Mouse (Mus musculus): Measurements from ENCODE around the gene Scarb2. TPM values are rescaled to one million over a fixed set of nuclear protein-coding genes. Genes with fewer than 3 reads are reported as not detected.
"Not testable (repeated sequence)": the region's sequence is repeated elsewhere in the genome, so short reads cannot be mapped to it uniquely, and the experiment has no call there.

Scarb2 gene
- polyA plus RNA-seq, 1 experiment from 2014 or later: 9.1 TPM

DNA sequence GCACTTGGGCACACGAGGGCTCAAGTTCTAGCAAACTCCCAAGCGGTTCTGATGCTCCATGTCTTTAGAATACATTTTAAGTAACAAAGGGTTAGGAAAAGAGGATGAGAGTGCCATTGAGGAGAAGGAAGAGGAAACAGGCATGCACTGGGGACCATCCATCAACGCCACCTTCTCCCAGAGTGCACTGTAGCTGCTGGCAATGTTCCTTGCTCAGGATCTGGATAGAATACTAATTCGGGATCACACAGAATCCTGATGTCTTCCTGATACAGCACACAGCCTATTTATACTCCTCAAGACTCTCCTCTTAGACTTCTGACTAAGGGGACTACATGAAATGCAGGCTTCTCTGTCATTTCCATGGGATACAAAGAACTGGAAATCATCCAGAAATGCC is 33.1 kb upstream of the Scarb2 start:
- H3K36me3 ChIP-seq (ENCODE audit: insufficient read depth, low read length): no peaks in the 10 kb centered on the region
- H3K4me2 ChIP-seq (ENCODE audit: low read length): no peak overlapping the region
- no peak for TF ChIP-seq CTCF (IDR thresholded peaks at IDR 0.05; ENCODE audit: low read depth)
- no peak overlapping the region for H3K27ac ChIP-seq
- no peaks in the 10 kb centered on the region for H3K4me1 ChIP-seq (replicated peaks; ENCODE audit: insufficient read depth, low read length)
- no peaks in the 10 kb centered on the region for H3K9me3 ChIP-seq (replicated peaks; ENCODE audit: low read length)
- ATAC-seq (replicated peaks; ENCODE audit: low FRiP score, low read depth): no peak
- WGBS: 63% methylated on average over 4 of the region's 4 CpGs
- no peak overlapping the region for H3K9ac ChIP-seq (ENCODE audit: low read depth, low read length)
- DNase-seq (ENCODE audit: low spot score): no peak
- H3K4me3 ChIP-seq (replicated peaks; ENCODE audit: low read depth, low read length): no peak overlapping the region
- no peaks in the 10 kb centered on the region for H3K27me3 ChIP-seq (ENCODE audit: insufficient read depth, low read length)

DNA sequence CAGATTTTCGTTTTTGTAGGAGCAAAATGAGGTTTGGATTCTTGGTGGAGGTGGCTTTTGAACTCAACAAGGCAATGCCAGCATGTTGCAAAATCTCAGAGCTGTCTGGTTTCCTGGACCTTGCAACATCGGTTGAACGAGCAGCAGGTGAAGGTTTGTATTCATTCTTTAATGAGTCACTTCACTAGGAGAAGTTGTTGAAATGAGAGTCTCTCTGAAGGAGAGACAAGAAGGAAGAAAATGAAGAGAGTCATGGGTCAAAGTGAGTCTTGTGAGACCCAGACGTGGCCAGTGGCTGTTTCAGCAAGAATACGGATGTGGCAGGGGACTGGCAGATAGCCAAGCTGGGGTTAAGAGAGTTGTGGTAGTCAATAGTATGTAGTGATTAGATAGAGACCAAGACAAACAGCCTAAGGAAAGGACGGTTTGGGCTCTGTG is 18.2 kb upstream of the Scarb2 start:
- 49% methylated on average over 6 of the region's 6 CpGs for WGBS
- ATAC-seq (replicated peaks; ENCODE audit: low FRiP score, low read depth): no peak
- peak; percentile 3 for DNase-seq (ENCODE audit: low spot score)

DNA sequence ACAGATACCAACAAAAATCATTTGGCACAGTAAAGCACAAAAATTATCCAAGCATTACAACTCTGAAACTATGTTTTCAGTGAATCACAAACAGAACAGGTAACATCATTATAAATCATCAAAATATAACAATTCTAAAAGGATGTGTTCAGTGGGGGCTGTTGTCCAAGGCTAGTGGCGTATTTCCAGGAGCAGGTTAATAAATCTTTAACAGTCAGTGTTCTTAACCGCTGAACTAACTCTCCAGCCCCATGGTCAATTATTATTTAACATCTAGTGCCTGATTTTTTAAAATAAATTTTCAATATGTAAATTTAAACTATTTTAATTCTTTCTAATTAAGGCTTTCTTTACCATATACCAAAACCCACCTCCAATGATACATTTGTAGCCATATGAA is 14.5 kb upstream of the Scarb2 start:
- H3K9me3 ChIP-seq (replicated peaks; ENCODE audit: low read length); H3K4me3 ChIP-seq (replicated peaks; ENCODE audit: low read depth, low read length); DNase-seq (ENCODE audit: low spot score); H3K27ac ChIP-seq; H3K9ac ChIP-seq (ENCODE audit: low read depth, low read length); H3K36me3 ChIP-seq (ENCODE audit: insufficient read depth, low read length); H3K4me1 ChIP-seq (replicated peaks; ENCODE audit: insufficient read depth, low read length); H3K27me3 ChIP-seq (ENCODE audit: insufficient read depth, low read length); ATAC-seq (replicated peaks; ENCODE audit: low FRiP score, low read depth); H3K4me2 ChIP-seq (ENCODE audit: low read length): not testable (repeated sequence)
- 35% methylated on average over 2 of the region's 2 CpGs for WGBS

More for the DNA sequence above, 18.2 kb upstream of the Scarb2 start:
- no peak for TF ChIP-seq CTCF (IDR thresholded peaks at IDR 0.05; ENCODE audit: low read depth)
- no peak overlapping the region for H3K9ac ChIP-seq (ENCODE audit: low read depth, low read length)
- H3K4me3 ChIP-seq (replicated peaks; ENCODE audit: low read depth, low read length): no peak overlapping the region
- H3K27me3 ChIP-seq (ENCODE audit: insufficient read depth, low read length): no peaks in the 10 kb centered on the region
- H3K36me3 ChIP-seq (ENCODE audit: insufficient read depth, low read length): no peaks in the 10 kb centered on the region
- H3K4me1 ChIP-seq (replicated peaks; ENCODE audit: insufficient read depth, low read length): no peaks in the 10 kb centered on the region
- H3K27ac ChIP-seq: no peak overlapping the region
- H3K9me3 ChIP-seq (replicated peaks; ENCODE audit: low read length): no peaks in the 10 kb centered on the region
- H3K4me2 ChIP-seq (ENCODE audit: low read length): no peak overlapping the region

DNA sequence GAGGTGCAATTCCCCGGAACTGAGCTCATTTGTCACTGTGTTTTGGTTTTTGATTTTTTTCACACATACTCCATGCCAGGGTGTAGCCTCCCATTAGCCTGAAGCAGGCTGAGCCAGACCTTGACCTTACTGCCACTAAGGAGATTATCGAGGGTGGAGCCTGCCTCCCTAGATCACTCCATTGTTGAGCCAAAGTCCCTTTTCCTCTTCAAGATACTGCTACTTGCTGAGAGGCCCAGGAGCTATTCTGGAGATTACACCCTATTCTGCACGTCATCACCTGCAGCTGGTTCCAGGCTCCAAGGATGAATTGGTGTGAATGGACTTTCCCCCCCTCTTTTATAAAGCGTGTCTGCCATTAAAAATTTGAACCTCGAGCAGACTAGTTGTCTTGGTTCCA is 5.4 kb upstream of the Scarb2 start:
- Histone ChIP-seq H3K9ac (ENCODE audit: low read depth, low read length) (no peak overlapping the region), H3K36me3 (ENCODE audit: insufficient read depth, low read length) (no peaks in the 10 kb centered on the region), H3K4me3 (replicated peaks; ENCODE audit: low read depth, low read length) (no peak overlapping the region), H3K9me3 (replicated peaks; ENCODE audit: low read length) (no peaks in the 10 kb centered on the region), H3K4me2 (ENCODE audit: low read length) (no peak overlapping the region), H3K4me1 (replicated peaks; ENCODE audit: insufficient read depth, low read length) (no peaks in the 10 kb centered on the region), H3K27ac (no peak overlapping the region), H3K27me3 (ENCODE audit: insufficient read depth, low read length) (no peaks in the 10 kb centered on the region)
- ATAC-seq (replicated peaks; ENCODE audit: low FRiP score, low read depth): no peak
- no peak for DNase-seq (ENCODE audit: low spot score)
- 95% methylated on average over 5 of the region's 5 CpGs for WGBS
- TF ChIP-seq CTCF (IDR thresholded peaks at IDR 0.05; ENCODE audit: low read depth): no peak

DNA sequence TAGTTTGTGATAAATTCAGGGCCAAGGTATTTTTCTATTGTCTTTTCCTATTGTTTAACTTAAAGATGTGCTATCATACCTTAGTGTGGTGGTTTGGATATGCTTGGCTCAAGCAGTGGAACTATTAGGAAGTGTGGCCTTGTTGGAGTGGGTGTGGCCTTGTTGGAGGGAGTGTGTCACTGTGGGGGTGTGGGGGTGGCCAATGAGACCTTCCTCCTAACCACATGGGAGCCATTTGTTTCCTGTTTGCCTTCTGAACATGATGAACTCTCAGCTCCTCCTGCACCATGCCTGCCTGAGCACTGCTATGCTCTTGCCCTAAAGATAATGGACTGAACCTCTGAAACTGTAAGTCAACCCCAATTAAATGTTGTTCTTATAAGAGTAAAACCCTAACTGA is 4.6 kb upstream of the Scarb2 start:
- no peak for TF ChIP-seq CTCF (IDR thresholded peaks at IDR 0.05; ENCODE audit: low read depth)
- H3K4me1 ChIP-seq (replicated peaks; ENCODE audit: insufficient read depth, low read length): no peaks in the 10 kb centered on the region
- no peak for ATAC-seq (replicated peaks; ENCODE audit: low FRiP score, low read depth)
- no peak overlapping the region for H3K27ac ChIP-seq
- H3K9me3 ChIP-seq (replicated peaks; ENCODE audit: low read length): no peaks in the 10 kb centered on the region
- no peaks in the 10 kb centered on the region for H3K36me3 ChIP-seq (ENCODE audit: insufficient read depth, low read length)
- DNase-seq (ENCODE audit: low spot score): no peak
- H3K4me2 ChIP-seq (ENCODE audit: low read length): no peak overlapping the region
- no peaks in the 10 kb centered on the region for H3K27me3 ChIP-seq (ENCODE audit: insufficient read depth, low read length)
- no peak overlapping the region for H3K4me3 ChIP-seq (replicated peaks; ENCODE audit: low read depth, low read length)
- H3K9ac ChIP-seq (ENCODE audit: low read depth, low read length): no peak overlapping the region

DNA sequence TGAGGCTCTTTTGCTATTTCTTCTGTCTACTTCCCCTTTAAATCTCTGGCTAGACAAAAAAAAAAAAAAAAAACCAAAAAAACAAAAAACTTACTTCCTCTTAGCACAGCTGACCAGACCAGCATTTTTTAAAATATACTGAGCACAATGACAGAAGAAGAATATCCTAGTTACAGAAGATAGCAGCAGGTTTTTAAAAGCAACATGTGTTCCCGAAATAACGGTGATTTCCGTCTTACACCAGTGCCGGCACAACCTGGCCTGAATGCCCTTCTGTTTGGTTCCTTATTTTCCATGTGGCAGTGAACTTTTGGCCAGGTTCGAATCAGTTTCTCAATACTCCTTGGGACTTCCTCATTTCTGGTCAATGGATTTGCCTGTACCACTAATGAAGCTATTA is 2.2 kb upstream of the Scarb2 start:
- Histone ChIP-seq H3K27me3 (ENCODE audit: insufficient read depth, low read length) (no peaks in the 10 kb centered on the region), H3K4me2 (ENCODE audit: low read length) (no peak overlapping the region), H3K4me1 (replicated peaks; ENCODE audit: insufficient read depth, low read length) (0 out of 2 replicates have a peak, but pooled peaks cover 8% of the 10 kb centered on the region), H3K36me3 (ENCODE audit: insufficient read depth, low read length) (no peaks in the 10 kb centered on the region), H3K9me3 (replicated peaks; ENCODE audit: low read length) (no peaks in the 10 kb centered on the region), H3K27ac (no peak overlapping the region), H3K9ac (ENCODE audit: low read depth, low read length) (no peak overlapping the region), H3K4me3 (replicated peaks; ENCODE audit: low read depth, low read length) (no peak overlapping the region)
- ATAC-seq (replicated peaks; ENCODE audit: low FRiP score, low read depth) (no peak), DNase-seq (ENCODE audit: low spot score) (no peak)
- 88% methylated on average over 5 of the region's 5 CpGs for WGBS
- no peak for TF ChIP-seq CTCF (IDR thresholded peaks at IDR 0.05; ENCODE audit: low read depth)

DNA sequence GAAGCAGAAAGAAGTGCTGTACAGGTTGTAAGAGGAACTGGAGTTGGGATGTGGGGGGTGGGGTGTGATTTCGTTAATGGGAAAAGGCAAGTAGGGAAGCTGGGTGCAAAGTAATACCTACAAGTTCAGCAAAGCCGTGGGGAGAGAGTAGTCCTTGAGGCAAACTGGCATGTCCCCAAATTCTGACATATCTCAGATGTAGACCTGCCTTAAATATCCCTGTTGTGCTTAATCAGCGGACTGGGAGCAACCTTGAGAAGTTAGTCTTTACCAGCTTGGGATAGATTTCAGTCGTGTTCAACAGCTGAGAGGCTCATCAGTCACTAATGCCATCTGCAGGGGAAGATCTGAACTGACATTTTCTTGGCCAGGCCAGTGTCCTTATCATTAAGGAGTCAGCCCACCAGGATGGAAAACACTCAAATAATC is 318 bp downstream of the Scarb2 start:
- Histone ChIP-seq H3K4me2 (ENCODE audit: low read length) (peak overlapping the region; percentile 90), H3K27ac (peak overlapping the region; percentile 91), H3K36me3 (ENCODE audit: insufficient read depth, low read length) (no peaks in the 10 kb centered on the region), H3K4me3 (replicated peaks; ENCODE audit: low read depth, low read length) (no peak overlapping the region), H3K9me3 (replicated peaks; ENCODE audit: low read length) (no peaks in the 10 kb centered on the region), H3K4me1 (replicated peaks; ENCODE audit: insufficient read depth, low read length) (0 out of 2 replicates have a peak, but pooled peaks cover 9% of the 10 kb centered on the region), H3K9ac (ENCODE audit: low read depth, low read length) (0 out of 2 replicates have a peak overlapping the region, but pooled peaks have one; percentile 46), H3K27me3 (ENCODE audit: insufficient read depth, low read length) (no peaks in the 10 kb centered on the region)
- peak; percentile 64 for TF ChIP-seq CTCF (IDR thresholded peaks at IDR 0.05; ENCODE audit: low read depth)
- ATAC-seq (replicated peaks; ENCODE audit: low FRiP score, low read depth) (no peak), DNase-seq (ENCODE audit: low spot score) (peak; percentile 77)
- WGBS: 24% methylated on average over 4 of the region's 4 CpGs
